ENCODE assay signal across 18 mouse cellular contexts in genomic region chr16:29833875-29834274, GRCm38 (mm10).
DNase-seq lines count a peak whose midpoint lies in the region; ATAC-seq and TF ChIP-seq lines count a peak whose summit lies in the region.
"Had no signal": no experiment of that assay in that cellular context is flagged by ENCODE, and none has a peak within 500 bp of the region (broad histone marks: within the 10 kb centered on the region; RNA-seq: fewer than 3 reads in every experiment).

No protein-coding gene starts in this region.

- ATAC-seq in forebrain, embryonic 14.5 days, result no peak
- ATAC-seq in intestine, postnatal 0 days, result peak; percentile 60; the same call in 1 of the 2 replicates
- peak; percentile 94 for ATAC-seq in megakaryocyte-erythroid progenitor cell, adult 5-6 weeks (replicated peaks; ENCODE audit: low FRiP score, low TSS enrichment, poor library complexity, severe bottlenecking)
- ATAC-seq: midbrain, embryonic 13.5 days had no signal

- H3K4me2 ChIP-seq in forebrain, embryonic 14.5 days (ENCODE audit: low read length), result no peak overlapping the region
- no peak overlapping the region for H3K4me2 ChIP-seq in intestine, postnatal 0 days (replicated peaks; ENCODE audit: low read depth)
- H3K4me2 ChIP-seq: forebrain, embryonic 13.5 days; midbrain, embryonic 13.5 days; neural tube, embryonic 13.5 days had no signal

- peaks cover 72% of the 10 kb centered on the region for H3K4me1 ChIP-seq in forebrain, embryonic 10.5 days
- H3K4me1 ChIP-seq in forebrain, embryonic 14.5 days (ENCODE audit: control insufficient read depth, insufficient read depth, low read length), result peaks cover 21% of the 10 kb centered on the region
- H3K4me1 ChIP-seq in intestine, postnatal 0 days (replicated peaks; ENCODE audit: control insufficient read depth, insufficient read depth, low read length), result no peaks in the 10 kb centered on the region

- no peak overlapping the region for H3K9ac ChIP-seq in forebrain, embryonic 14.5 days (ENCODE audit: low read length)
- H3K9ac ChIP-seq in intestine, postnatal 0 days (ENCODE audit: low read depth, low read length), result no peak overlapping the region
- H3K9ac ChIP-seq: forebrain, embryonic 13.5 days; midbrain, embryonic 13.5 days; neural tube, embryonic 13.5 days had no signal

- no peak for DNase-seq in forebrain, embryonic 10.5 days (ENCODE audit: extremely low spot score, low spot score)
- no peak for DNase-seq in forebrain, embryonic 14.5 days (ENCODE audit: low spot score)
- DNase-seq in MEL-GATA-1-ER (ENCODE audit: extremely low read depth, low read depth), result peak; percentile 59
- no peak for DNase-seq in frontal cortex, postnatal 10 days (ENCODE audit: low spot score in 2 of 2)
- no peak for DNase-seq in embryo, embryonic 11 days
- DNase-seq: adrenal gland, postnatal 25 days; cerebellum, adult 11-12 months; cerebellum, postnatal 25 days; gastrocnemius, postnatal 14 days; kidney, adult 9 months; layer of hippocampus, postnatal 36 days; thymus, postnatal 25 days had no signal

- no peak for TF ChIP-seq CTCF in intestine, postnatal 0 days (IDR thresholded peaks at IDR 0.05; ENCODE audit: low read depth)

- peak overlapping the region; percentile 44; the same call in 1 of the 2 replicates for H3K27ac ChIP-seq in forebrain, embryonic 10.5 days
- H3K27ac ChIP-seq in forebrain, embryonic 14.5 days (ENCODE audit: low read depth, low read length), result no peak overlapping the region
- H3K27ac ChIP-seq in intestine, postnatal 0 days (ENCODE audit: low read depth, low read length), result no peak overlapping the region
- H3K27ac ChIP-seq: forebrain, embryonic 13.5 days; macrophage; midbrain, embryonic 13.5 days; neural tube, embryonic 13.5 days had no signal

- WGBS in forebrain, embryonic 10.5 days, result 75% methylated on average over 6 of the region's 6 CpGs
- 46% methylated on average over 6 of the region's 6 CpGs for WGBS in forebrain, embryonic 14.5 days
- 51% methylated on average over 6 of the region's 6 CpGs for WGBS in intestine, postnatal 0 days

- no peak overlapping the region for H3K4me3 ChIP-seq in forebrain, embryonic 10.5 days
- no peak overlapping the region for H3K4me3 ChIP-seq in forebrain, embryonic 14.5 days (ENCODE audit: low read depth, low read length)
- H3K4me3 ChIP-seq in intestine, postnatal 0 days (ENCODE audit: low read depth, low read length), result no peak overlapping the region
- H3K4me3 ChIP-seq: forebrain, embryonic 13.5 days; midbrain, embryonic 13.5 days; neural tube, embryonic 13.5 days had no signal

- no peaks in the 10 kb centered on the region for H3K36me3 ChIP-seq in forebrain, embryonic 10.5 days (replicated peaks)
- no peaks in the 10 kb centered on the region for H3K36me3 ChIP-seq in forebrain, embryonic 14.5 days (ENCODE audit: control insufficient read depth, insufficient read depth, low read length)
- H3K36me3 ChIP-seq in intestine, postnatal 0 days (ENCODE audit: control insufficient read depth, insufficient read depth), result no peaks in the 10 kb centered on the region
- H3K36me3 ChIP-seq: midbrain, embryonic 13.5 days; neural tube, embryonic 13.5 days had no signal

- no peaks in the 10 kb centered on the region for H3K9me3 ChIP-seq in forebrain, embryonic 10.5 days
- no peaks in the 10 kb centered on the region for H3K9me3 ChIP-seq in forebrain, embryonic 14.5 days (replicated peaks; ENCODE audit: control insufficient read depth, low read length)
- no peaks in the 10 kb centered on the region for H3K9me3 ChIP-seq in intestine, postnatal 0 days (ENCODE audit: control insufficient read depth)
- H3K9me3 ChIP-seq: forebrain, embryonic 13.5 days; midbrain, embryonic 13.5 days; neural tube, embryonic 13.5 days had no signal

- H3K27me3 ChIP-seq in forebrain, embryonic 10.5 days (ENCODE audit: poor library complexity, severe bottlenecking), result peaks cover 33% of the 10 kb centered on the region
- no peaks in the 10 kb centered on the region for H3K27me3 ChIP-seq in forebrain, embryonic 14.5 days (replicated peaks; ENCODE audit: control insufficient read depth, insufficient read depth, low read length)
- no peaks in the 10 kb centered on the region for H3K27me3 ChIP-seq in intestine, postnatal 0 days (replicated peaks; ENCODE audit: control insufficient read depth, insufficient read depth, low read length)
